Mouse (Mus musculus): ENCODE data around the gene Olfr1367.

GRCm38 (mm10) chr13:21320262-21320661 is 26.4 kb upstream of the Olfr1367 start:
- TF ChIP-seq POLR2A (IDR thresholded peaks at IDR 0.05; ENCODE audit: control insufficient read depth, low read depth, low read length) (no peak), CTCF (IDR thresholded peaks at IDR 0.05; ENCODE audit: control insufficient read depth, insufficient read depth, insufficient replicate concordance, low read depth, low read length) (no peak)
